Mouse (Mus musculus) cerebellum, postnatal 25 days (tissue): ENCODE data around the gene Gm6803.
"Not testable (repeated sequence)": the region's sequence is repeated elsewhere in the genome, so short reads cannot be mapped to it uniquely, and the experiment has no call there.

Source experiments
- DNase-seq, 2 experiments: peaks; one replicate each; pipeline ENCODE4 v3.0.0; 2021; ENCODE audit warnings: mixed read lengths in 2 of 2

Gm6803 gene

GRCm38 (mm10) chr12:88018671-88019070 lies at the start of gene Gm6803:
TSS of gene Gm6803 (minus strand) at chr12:88018771.
- not testable (repeated sequence) for DNase-seq

GRCm38 (mm10) chr12:88045226-88045625 lies 26.7 kb upstream of the Gm6803 start:
- DNase-seq = not testable (repeated sequence)

- DNase-seq = not testable (repeated sequence)
These were observed 21.1 kb upstream of the Gm6803 start for GRCm38 (mm10) chr12:88039703-88040102.

GRCm38 (mm10) chr12:88039062-88039461 lies 20.5 kb upstream of the Gm6803 start:
- not testable (repeated sequence) for DNase-seq

GRCm38 (mm10) chr12:88032250-88032649 lies 13.7 kb upstream of the Gm6803 start:
- DNase-seq = not testable (repeated sequence)

- DNase-seq = not testable (repeated sequence)
These were observed 8.1 kb upstream of the Gm6803 start, which contains the start of gene Gm2056 for GRCm38 (mm10) chr12:88026704-88027103. TSS of gene Gm2056 (plus strand) at chr12:88027004.

- DNase-seq = not testable (repeated sequence)
These were observed 7.0 kb downstream of the Gm6803 start, which contains the start of gene Gm2075 for GRCm38 (mm10) chr12:88011548-88011947. TSS of gene Gm2075 (plus strand) at chr12:88011848.

GRCm38 (mm10) chr12:88004118-88004517 lies 14.5 kb downstream of the Gm6803 start:
- not testable (repeated sequence) for DNase-seq

- DNase-seq = not testable (repeated sequence)
These were observed 34.6 kb downstream of the Gm6803 start for GRCm38 (mm10) chr12:87984000-87984399.
